Mouse (Mus musculus) gastrocnemius, adult 8-10 months (tissue): ENCODE measurements around the gene Ldlrad3. TPM values are rescaled to one million over a fixed set of nuclear protein-coding genes. Genes with fewer than 3 reads are reported as not detected.

Source experiments
- DNase-seq, 2 experiments: peaks; one replicate each; pipeline ENCODE4 v3.0.0; 2022; ENCODE audit warnings: low spot score in 2 of 2
- total RNA-seq, 4 experiments: library from RNA; stranded (reverse); gene quantifications; 2 replicates each; pipeline ENCODE4 v1.2.4; 2022

Ldlrad3 gene
- total RNA-seq, 4 experiments from 2014 or later: 3.4 to 4.9 (median 3.8) TPM

DNA sequence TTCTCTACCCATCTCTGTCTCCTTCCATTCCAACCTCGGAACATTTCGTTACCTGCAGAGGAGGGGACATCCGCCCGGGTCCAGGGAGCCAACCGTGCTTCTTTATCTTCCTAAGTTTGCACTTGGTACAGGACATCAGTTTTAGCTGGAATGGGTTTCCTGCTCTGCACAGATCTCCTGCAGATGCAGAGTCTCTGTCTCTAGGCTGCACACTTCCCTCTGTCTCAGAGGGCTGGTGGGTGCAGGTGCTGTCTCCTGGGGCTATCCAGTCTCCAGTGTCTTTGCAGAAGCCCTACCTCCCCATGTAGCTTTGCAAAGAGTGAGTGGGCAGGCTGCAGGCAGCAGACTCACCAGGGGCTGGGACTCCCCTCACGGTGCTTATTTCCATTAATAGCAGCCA, 109.9 kb downstream of the Ldlrad3 start:
- DNase-seq: no peak

DNA sequence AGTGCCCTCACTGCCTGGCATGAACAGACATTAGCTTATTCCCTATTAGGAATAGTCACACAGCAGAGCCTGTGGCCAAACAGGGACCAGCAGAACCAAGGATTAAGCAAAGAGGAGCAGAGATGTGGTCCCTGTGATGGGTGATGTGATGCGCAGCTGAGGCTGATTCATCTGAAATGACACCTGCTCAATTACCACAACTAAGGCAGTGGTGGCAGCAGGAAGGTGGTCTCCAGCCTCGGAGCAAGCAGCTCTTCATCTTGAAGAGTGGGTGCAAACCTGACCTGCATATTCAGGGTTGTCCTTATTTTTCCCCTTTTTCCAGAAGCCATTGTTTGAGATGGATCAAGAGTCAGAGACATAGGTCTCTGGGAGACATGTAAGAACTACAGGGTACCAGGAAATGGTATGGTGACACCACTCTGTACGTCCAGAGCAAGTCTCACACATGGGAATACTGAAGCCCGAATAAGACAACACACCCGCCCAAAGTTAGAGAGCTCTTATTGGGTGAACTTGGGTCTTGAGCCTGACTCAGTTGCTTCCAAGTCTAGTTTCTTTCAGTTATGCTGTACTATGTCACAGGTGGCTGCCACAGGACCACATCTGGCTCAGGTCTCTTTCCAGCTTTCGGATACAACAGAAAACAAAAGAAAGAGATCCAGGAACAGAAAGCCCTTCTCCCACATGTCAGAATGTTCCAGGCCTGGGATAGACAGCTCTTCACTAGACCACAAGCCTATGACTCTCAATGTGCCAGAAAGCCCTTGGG, 112.7 kb downstream of the Ldlrad3 start:
- no peak for DNase-seq

DNA sequence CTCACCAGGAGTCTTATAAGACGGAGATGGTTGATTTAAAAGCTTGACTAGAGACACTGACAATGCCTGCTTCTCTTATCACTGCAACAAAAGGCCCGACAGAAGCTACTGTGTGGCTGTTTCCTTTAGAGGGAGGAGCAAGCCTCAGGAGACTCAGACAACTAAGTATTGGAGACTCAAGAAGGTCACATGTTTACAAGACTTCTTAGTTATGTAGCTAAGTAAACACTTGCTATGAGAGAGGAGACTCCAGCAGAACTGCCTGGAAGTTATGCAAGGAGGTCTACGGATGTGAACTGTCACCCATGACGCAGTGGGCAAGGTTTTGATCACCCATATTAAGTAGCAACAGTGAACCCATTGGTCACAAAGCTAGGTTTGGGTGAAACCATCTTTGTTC, 113.3 kb downstream of the Ldlrad3 start:
- DNase-seq: no peak

DNA sequence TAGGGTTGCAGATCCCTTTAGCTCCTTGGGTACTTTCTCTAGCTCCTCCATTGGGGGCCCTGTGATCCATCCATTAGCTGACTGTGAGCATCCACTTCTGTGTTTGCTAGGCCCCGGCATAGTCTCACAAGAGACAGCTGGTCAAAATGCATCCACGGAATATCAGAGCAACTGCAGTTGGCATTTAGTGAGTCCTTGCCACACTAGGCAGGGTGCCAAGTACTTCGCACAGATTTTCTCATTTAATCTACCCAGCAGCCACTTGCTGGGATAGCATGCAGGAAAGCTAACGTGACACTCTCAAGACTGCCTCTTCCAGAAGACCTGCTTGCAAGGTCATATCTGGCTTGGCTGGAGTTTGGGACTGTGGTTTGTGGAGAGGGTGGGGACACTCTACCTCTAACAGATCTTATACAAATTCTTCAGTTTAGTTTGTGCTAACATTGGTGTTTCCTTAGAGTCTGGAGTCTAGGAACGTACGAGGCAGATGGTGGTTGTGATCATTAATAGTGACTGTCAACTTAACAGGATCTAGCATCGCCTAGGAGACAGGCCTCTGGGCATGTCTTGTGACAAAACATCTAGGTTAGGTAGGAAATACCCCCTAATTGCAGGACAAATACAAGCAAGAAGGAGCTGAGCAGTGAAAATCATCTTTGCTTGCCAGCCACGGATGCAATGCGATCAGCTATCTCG, 115.0 kb downstream of the Ldlrad3 start:
- no peak for DNase-seq

DNA sequence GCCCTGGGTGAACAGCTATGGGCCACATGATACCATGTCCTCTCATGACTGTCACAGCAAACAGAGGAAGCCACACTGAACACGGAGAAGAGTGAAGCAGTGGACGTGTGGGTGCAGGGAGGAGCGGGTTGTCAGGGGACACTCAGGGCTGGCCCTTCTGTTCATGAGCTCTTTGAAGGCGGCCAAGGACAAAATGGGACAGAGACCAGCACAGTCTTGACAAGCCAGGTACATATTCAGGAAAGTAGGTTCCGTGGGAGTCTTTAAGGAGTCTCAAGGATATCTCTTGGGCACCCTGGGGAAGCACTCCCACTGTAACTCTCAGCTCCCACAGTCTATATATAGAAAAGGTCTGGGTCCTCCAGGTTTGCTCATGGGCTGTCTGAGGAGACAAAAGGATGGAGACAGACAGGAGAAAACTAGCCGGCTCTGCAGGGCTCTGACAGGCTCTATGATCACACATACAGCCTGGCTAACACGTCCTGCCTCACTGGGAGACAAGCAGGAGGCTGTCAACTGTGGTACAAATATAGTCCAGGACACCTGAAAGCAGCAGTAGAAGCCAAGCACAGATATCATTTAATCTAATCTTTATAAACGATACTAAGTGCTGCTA, 121.3 kb downstream of the Ldlrad3 start:
- no peak for DNase-seq

DNA sequence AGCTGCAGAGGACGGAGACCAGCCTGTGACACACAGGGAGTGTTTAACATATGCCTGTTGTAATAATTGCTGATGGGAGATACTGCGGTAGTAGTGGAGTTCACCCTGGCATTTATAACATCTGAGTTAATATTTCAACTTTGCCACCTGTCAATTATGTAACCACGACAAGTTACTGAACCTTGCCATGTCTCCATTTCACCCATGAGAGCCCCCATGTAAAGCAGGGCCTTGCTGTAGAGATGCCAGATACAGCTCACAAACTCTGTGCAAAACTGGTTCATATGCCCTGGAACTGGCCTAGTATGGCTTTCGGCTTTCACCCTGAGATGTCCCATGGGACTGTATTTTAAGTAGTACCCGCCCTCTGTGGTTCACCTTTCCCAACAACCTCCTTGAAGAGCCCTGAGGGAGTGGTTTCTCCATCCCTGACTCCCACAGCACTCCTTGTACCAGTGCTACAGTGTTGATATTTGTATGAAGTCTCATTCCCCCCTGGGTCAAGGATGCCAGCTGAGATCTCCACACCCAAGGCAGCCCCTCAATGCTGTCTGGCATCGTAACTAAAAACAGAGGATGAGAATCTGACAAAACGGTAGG, 122.2 kb downstream of the Ldlrad3 start:
- no peak for DNase-seq

DNA sequence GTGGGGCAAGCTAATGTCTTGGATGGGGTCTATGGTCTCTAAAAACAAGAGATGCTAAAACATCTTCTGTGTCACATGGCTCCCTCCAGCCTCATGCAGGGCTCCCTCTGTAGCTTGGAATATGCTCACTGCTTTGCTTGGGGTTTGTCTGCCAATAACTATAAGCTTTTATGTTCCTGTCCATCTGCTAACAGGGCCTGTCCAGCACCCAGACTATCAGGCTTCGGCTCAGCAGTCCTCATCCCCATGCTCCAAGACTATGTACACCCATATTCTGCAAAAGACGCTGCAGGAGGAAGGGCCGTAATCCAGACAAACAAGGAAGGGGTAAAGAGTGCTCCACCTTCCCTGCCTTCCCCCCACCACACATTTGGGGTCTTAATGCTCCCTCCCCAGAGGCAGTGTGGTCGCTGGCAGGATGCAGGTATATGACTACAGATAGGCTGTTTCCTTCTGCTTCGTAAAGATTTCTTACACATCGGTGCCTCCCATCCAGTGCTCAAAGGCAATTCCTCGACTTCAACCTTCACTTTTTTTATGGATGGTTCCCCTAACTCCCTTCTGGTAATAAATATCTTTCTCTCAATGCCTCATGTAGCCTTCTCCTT, 123.2 kb downstream of the Ldlrad3 start:
- no peak for DNase-seq

DNA sequence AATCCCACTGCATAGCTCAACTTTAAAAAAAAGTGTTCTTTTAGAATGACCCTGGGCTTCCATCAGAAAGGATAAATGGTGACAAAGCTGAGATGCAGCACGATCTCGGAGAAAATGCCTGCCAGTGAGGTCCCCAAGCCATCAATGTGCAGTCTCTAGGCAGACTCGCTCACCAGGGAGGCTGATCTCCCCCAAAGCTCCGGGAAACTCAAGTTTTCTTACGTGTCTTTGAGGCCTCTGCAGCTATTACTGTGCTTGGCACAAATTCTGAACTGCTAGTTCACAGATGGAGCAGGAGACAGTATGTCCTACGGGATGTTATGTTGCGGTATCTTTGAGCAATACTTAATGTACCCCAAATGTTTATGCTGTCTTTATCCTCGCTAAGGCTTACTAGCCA, 124.3 kb downstream of the Ldlrad3 start:
- no peak for DNase-seq

DNA sequence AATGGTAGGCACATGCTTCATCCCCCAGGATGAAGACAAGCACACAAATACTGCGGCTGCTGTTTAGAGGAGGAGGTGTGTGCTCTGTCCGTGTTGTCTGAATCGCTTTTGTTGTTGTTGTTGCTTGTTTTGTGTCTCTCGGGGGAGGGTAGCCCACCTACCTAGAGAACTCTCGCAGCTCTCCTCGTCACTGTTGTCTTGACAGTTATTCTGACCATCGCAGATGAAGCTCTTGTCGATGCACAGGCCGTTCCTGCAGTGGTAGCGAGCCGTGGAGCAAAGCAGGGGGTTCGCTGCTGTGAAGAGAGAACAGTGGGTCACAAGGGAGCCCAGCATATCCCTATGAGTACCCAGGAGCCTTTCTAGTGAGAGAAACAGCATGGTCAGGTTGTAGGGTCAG, 128.4 kb downstream of the Ldlrad3 start:
- DNase-seq: no peak

DNA sequence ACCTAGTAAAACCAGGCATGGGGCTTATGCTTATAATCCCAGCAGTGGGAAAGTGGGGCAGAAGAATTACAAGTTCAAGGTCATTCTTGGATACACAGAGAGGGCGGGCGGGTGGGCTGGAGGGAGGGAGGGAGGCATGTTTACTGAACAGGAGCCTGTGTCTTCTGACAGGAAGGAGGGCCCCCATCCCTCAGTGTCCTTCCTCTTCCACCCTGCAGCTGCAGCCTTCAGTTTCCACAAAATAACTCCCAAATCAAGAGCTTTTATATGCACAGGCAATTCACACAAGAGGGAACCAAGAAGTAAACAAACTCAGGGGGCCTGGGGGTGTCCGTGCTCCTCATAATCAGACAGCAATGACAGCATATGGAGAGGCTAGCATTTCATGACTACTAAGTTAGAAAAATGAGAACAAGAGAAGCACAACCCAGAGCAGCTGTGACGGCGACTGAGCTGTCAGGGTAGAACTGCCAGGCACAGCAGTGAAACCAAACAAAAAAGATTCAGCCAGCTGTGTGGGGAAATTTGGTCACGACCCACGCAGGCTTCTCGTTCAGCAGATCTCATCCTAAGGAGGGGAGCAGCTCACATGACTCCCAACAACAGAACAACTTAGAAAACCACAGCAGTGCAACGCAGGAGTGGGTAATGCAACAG, 129.0 kb downstream of the Ldlrad3 start:
- DNase-seq: no peak

DNA sequence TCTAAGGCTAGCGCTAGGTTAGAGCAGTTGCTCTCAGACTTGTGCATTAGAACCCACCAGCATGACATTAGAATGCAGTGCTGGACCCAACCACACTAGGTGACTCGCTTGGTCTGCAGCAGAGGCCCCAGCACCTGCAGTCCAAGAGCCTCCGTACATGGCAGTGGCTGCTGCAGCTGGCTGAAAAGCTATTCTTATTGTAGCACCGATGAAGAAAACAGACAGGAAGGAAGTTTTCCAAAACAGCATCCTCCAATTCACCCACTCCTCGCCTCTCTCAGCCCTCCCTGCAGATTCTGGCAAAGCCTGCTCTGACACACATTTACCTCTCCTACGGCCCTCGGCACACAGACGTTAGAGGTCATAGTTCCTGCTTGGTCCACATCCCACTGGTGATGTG, 130.0 kb downstream of the Ldlrad3 start:
- no peak for DNase-seq

DNA sequence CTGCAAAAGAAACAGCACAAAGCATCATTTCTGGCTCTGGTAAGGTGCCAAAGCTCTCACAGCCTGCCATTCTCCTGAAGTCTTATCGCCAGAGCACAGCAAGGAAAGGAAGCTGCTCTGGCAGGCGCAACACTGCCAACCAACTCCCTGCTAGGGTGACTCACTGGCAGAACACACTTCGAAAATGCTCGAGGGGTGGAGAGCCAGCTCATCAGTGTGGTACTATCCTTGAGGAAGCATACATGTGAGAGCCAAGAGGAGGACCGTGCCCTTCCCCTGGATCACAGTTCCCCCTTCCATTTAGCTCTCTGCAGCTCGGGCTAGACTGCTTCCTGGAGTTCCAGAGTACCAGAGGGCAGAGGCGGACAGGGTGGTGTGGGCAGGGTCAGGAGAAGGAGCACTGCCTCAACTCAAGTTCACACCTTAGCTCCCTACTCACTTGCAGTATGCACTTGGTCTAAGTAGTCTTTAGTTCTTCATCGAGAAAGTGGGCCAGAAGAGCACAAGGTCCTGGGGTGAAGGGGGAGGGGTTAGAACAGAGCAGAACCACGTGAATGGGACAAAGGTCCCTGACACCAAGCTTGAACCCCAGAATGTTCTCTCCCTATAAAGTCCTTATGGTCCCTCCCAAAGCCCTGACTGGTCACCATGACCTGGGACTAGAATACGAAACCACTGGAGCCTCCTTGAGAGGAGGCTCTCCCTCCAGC, 133.1 kb downstream of the Ldlrad3 start:
- DNase-seq: no peak

DNA sequence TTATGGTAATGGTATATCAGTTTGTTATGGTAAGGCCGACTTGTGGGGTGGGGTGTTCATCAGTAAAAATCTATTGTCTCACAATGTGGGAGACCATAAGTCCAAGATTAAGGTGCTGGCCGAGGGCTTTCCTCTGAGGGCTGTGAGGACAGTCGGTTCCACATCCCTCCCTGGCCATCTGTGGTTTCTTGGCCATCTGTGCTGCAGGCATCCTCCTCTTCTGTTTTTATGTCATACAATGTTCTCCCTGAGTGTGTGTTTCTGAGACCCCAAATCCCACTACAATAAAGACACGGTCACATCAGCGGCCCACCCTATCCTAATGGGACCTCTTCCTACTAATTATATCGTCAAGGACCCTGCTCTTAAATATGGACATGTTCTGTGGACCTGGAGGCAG, 133.8 kb downstream of the Ldlrad3 start:
- DNase-seq: no peak

DNA sequence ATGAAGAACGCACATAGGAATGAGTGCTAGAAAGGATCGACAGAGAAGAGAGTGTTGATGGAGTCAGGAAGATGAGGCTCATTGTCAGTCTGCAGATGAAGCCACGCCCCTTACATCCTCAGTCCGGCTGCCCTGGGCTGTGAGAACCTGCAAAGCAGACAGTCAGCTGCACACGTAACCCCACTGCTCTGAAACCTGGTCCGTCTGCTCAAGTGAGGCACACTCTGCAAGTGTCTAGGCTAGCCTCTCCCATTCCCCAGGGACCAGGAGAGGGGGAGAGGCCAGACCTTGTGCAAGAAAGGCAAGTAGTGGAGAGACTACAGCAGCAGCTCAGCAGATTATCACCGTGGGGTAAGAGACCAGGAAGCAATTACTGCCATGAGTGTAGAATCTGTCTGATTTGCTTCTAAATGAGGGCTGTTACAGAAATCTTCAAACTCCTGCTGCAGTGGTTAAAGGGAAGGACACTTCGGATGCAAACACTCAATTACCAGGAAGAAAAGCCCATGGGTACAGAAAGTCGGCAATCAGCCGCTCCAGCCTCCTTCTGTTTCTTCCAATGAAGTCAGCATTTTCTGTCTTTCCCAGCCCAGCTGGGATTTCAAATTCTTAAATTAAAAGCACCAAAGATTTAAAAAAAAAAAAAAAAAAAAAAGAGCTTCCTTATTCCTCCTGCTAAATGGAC, 136.2 kb downstream of the Ldlrad3 start:
- no peak for DNase-seq

DNA sequence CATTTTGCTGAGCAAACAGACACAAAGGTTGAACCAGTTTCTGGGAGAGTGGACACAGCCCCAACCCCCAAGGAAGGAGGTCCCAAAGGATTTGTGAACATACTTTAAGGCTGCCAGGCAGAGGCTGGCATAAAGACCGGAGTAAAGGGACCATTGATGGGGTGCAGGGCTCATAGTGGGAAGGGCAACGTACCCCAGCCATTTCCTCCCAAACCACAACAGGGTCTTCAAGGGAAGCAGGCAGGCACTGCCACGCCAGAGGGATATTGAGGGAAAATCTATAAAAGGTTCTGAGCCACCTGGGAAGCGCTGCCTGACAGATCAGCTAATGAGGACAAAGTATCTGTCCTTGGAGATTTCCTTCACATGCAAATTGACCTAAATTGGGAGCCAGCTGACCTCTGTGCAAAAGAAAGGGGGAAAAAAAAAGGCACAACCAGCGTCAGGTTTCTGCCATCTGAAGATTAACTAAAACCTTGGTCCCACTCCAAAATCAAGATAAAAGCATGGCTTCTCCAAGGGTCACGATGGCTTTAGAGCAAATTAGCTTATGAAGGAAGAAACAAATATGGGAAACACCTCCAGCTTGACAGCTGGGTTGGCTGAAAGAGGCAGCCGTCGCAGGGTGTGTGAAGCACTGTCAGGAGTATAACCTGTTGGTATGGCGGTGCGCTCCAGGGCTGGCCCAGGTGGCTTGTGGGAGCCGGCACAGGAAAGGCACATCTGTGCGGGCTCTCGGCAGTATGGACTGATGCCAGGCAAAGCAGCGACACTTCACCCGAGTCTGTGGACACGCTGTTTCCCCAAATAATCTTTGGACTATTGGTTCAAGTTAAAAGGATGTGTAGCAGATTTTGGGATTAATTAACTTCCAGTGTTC, 137.6 kb downstream of the Ldlrad3 start:
- no peak for DNase-seq

DNA sequence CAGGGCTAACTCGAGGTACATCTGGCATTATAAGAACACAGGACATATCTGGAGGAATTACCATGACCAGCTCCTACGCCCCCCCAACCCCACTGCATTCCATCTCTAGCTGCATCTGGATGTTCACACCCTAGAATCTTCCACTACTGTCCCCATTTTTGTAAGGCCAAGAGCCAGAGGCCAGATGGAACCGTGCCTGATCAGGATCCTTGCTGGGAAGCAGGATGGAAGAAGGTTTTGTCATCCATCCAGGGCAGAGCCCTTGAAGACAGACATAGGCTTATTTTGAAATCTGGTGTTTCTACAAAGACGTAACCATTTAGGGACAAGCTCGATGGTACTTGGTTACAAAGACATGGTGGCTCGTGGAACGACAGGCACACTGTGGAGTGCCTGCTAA, 139.7 kb downstream of the Ldlrad3 start:
- DNase-seq: peak; percentile 15 to 33

DNA sequence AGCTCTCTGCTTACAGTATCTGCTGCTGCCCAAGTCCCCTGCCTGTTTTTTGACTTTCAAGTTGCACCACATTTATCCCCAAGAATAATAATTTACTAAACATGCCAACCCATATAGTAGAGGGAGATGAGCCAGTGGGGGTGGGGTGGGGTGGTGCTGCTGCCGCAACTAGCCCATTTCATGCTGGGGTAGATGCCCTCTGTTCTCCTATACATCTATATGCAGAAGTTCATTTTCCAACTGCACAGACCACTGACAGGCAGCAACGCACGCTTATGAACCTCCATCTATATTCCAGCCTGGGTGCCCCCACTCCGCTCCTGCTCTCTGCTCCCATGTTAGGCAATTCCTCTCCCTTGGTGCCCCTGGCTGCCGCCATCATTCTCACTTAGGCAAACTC, 145.7 kb downstream of the Ldlrad3 start:
- no peak for DNase-seq

DNA sequence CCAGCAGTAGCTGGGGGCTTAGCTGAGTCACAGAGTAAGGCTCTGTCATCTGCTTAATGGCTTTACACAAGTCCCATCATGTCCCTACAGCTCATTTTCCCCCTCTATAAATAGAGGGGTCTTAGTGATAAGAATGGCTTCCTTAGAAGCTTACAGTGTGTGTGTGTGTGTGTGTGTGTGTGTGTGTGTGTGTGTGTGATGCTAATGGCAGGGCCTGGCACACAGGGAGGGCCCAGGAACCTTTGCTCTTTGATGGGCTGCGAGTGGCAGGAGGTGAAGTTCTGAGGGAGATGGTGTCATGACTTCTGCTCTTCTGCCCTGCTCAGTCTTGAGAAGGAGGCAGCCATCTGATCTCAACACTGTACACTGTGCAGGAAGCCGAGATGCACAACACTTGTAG, 146.2 kb downstream of the Ldlrad3 start:
- no peak for DNase-seq
